Mouse (Mus musculus): ENCODE measurements around the gene Pigk.
A peak's percentile ranks its signal among the peaks of the same experiment; 100 is the strongest.

The Pigk gene

GRCm38 (mm10) chr3:152728238-152728637 is 14.3 kb downstream of the Pigk start:
- DNase-seq (ENCODE audit: low spot score in 2 of 2) = no peak

GRCm38 (mm10) chr3:152733011-152733410 is 19.1 kb downstream of the Pigk start:
- DNase-seq (ENCODE audit: low spot score in 2 of 2) = no peak

- no peak for DNase-seq (ENCODE audit: low spot score in 2 of 2)
These were observed 19.6 kb downstream of the Pigk start for GRCm38 (mm10) chr3:152733513-152733912.

GRCm38 (mm10) chr3:152734100-152734499 is 20.2 kb downstream of the Pigk start:
- DNase-seq (ENCODE audit: low spot score in 2 of 2) = no peak

GRCm38 (mm10) chr3:152735601-152736250 is 21.8 kb downstream of the Pigk start:
- DNase-seq (ENCODE audit: low spot score in 2 of 2) = no peak

- no peak for DNase-seq (ENCODE audit: low spot score in 2 of 2)
These were observed 30.4 kb downstream of the Pigk start for GRCm38 (mm10) chr3:152744301-152744700.

GRCm38 (mm10) chr3:152745611-152746010 is 31.7 kb downstream of the Pigk start:
- DNase-seq (ENCODE audit: low spot score in 2 of 2) = no peak

GRCm38 (mm10) chr3:152749461-152749871 is 35.6 kb downstream of the Pigk start:
- DNase-seq (ENCODE audit: low spot score in 2 of 2) = no peak

GRCm38 (mm10) chr3:152749881-152750280 is 36.0 kb downstream of the Pigk start:
- no peak for DNase-seq (ENCODE audit: low spot score in 2 of 2)

- DNase-seq (ENCODE audit: low spot score in 2 of 2) = no peak
These were observed 39.0 kb downstream of the Pigk start for GRCm38 (mm10) chr3:152752911-152753310.

- no peak for DNase-seq (ENCODE audit: low spot score in 2 of 2)
These were observed 39.4 kb downstream of the Pigk start for GRCm38 (mm10) chr3:152753345-152753744.

GRCm38 (mm10) chr3:152753920-152754764 is 40.2 kb downstream of the Pigk start:
- DNase-seq (ENCODE audit: low spot score in 2 of 2) = no peak

- no peak for DNase-seq (ENCODE audit: low spot score in 2 of 2)
These were observed 41.6 kb downstream of the Pigk start for GRCm38 (mm10) chr3:152755515-152755914.

- DNase-seq (ENCODE audit: low spot score in 2 of 2) = no peak
These were observed 43.0 kb downstream of the Pigk start for GRCm38 (mm10) chr3:152756896-152757295.

- DNase-seq (ENCODE audit: low spot score in 2 of 2) = no peak
These were observed 43.8 kb downstream of the Pigk start for GRCm38 (mm10) chr3:152757464-152758393.

- no peak for DNase-seq (ENCODE audit: low spot score in 2 of 2)
These were observed 44.7 kb downstream of the Pigk start for GRCm38 (mm10) chr3:152758500-152759032.

GRCm38 (mm10) chr3:152761116-152761515 is 47.2 kb downstream of the Pigk start:
- DNase-seq (ENCODE audit: low spot score in 2 of 2) = peak in 1 of 2 experiments; percentile 21

GRCm38 (mm10) chr3:152761661-152762060 is 47.8 kb downstream of the Pigk start:
- no peak for DNase-seq (ENCODE audit: low spot score in 2 of 2)

- DNase-seq (ENCODE audit: low spot score in 2 of 2) = no peak
These were observed 48.4 kb downstream of the Pigk start for GRCm38 (mm10) chr3:152762302-152762701.

GRCm38 (mm10) chr3:152763139-152763882 is 49.4 kb downstream of the Pigk start:
- DNase-seq (ENCODE audit: low spot score in 2 of 2) = peak; percentile 23 to 44
